Mouse (Mus musculus): ENCODE data around the gene Disp2. TPM values are rescaled to one million over a fixed set of nuclear protein-coding genes. Genes with fewer than 3 reads are reported as not detected.
A peak's percentile ranks its signal among the peaks of the same experiment; 100 is the strongest.

Disp2 gene
- polyA plus RNA-seq, 1 experiment from 2014 or later = 1.1 TPM

DNA sequence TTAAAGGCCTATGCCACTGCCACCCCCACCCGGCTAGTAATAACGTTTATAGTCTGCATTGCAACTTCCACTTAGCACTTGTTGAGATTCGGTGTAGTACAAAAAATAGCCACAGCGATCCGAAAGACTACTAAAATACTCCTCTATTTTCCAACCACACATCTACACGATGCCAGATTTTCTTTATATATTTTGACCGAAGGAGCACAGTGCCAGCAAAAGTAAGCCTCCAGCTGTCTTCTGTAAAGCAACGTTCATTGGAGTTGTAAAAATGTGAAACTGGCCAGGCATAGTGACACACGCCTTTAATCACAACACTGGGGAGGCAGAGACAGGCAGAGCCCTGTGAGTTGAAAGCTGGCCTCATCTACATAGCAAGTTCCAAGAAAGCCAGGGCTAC lies 38.3 kb upstream of the Disp2 start:
- Histone ChIP-seq H3K9me3 (ENCODE audit: low read length) (no peaks in the 10 kb centered on the region), H3K4me2 (replicated peaks; ENCODE audit: low read depth, low read length) (no peak overlapping the region), H3K27ac (ENCODE audit: low read length) (no peak overlapping the region), H3K36me3 (ENCODE audit: insufficient read depth, low read length) (no peaks in the 10 kb centered on the region), H3K4me1 (ENCODE audit: insufficient read depth, low read depth, low read length) (peaks cover 9% of the 10 kb centered on the region; the same call in 1 of the 2 replicates), H3K9ac (replicated peaks; ENCODE audit: low read depth) (no peak overlapping the region), H3K27me3 (replicated peaks; ENCODE audit: insufficient read depth, low read length) (no peaks in the 10 kb centered on the region), H3K4me3 (ENCODE audit: low read depth, low read length) (no peak overlapping the region)
- DNase-seq (ENCODE audit: low spot score) (no peak), ATAC-seq (no peak)
- TF ChIP-seq CTCF (IDR thresholded peaks at IDR 0.05) (no peak), EP300 (IDR thresholded peaks at IDR 0.05) (no peak)
- 52% methylated on average over 9 of the region's 9 CpGs for WGBS

DNA sequence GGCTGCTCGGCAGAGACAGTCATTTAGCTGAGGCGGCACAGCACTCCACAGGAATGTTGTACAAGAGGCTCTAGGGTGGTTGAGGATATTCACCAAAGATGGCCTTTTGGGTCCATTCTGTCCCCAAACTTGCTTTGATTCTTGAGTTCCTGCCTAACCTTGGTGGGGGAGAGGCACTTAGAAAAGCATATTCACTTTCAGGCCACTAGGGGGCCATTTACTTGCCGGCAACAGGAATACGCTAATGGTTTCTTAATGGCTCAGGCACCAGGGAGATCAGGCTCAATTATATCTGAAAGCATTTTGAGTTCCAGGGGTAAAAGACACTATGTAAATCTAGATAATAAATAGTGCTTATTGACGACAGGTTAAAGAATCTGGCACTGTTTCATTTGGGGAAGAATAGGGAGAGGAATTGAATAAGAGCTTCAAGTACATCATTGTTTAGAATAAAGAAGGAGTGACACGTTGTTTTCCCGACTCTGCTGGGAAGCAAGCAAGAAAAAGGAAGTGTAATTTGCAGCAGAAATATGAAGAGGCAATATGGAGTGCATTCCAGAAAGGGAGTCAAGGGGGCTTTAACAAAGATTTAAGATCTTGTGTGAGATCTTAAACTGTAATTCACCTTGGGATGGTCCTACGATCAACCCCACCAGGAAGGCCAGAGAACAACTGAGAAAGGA lies 36.1 kb upstream of the Disp2 start:
- no peaks in the 10 kb centered on the region for H3K9me3 ChIP-seq (ENCODE audit: low read length)
- H3K27ac ChIP-seq (ENCODE audit: low read length) = no peak overlapping the region
- no peak for ATAC-seq
- H3K27me3 ChIP-seq (replicated peaks; ENCODE audit: insufficient read depth, low read length) = no peaks in the 10 kb centered on the region
- no peak overlapping the region for H3K9ac ChIP-seq (replicated peaks; ENCODE audit: low read depth)
- peak; percentile 90 for DNase-seq (ENCODE audit: low spot score)
- TF ChIP-seq EP300 (IDR thresholded peaks at IDR 0.05) (no peak), CTCF (IDR thresholded peaks at IDR 0.05) (peak; percentile 91)
- no peaks in the 10 kb centered on the region for H3K36me3 ChIP-seq (ENCODE audit: insufficient read depth, low read length)
- no peak overlapping the region for H3K4me3 ChIP-seq (ENCODE audit: low read depth, low read length)
- H3K4me1 ChIP-seq (ENCODE audit: insufficient read depth, low read depth, low read length) = peaks cover 22% of the 10 kb centered on the region
- 20% methylated on average over 8 of the region's 8 CpGs for WGBS
- H3K4me2 ChIP-seq (replicated peaks; ENCODE audit: low read depth, low read length) = no peak overlapping the region

DNA sequence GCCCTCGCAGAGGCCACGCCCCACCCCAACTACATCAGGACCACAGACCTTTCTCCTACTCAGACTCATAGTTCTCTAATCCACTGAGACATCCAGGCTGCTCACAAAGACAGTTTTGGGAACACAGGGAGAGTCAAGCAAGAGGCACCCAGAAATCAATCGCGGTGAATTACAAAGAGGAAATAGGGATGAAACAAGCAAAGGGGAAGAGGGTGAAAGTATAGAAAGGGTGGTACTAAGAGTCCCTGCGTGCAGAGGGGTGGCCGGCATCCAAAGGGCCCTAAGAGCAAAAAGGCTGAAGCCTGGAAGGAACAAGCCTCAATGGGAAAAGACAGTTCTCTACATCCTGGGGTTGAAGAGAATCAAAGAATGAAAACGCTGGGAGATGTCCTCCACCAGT lies 34.9 kb upstream of the Disp2 start:
- TF ChIP-seq CTCF (IDR thresholded peaks at IDR 0.05) (no peak), EP300 (IDR thresholded peaks at IDR 0.05) (no peak)
- ATAC-seq (no peak), DNase-seq (ENCODE audit: low spot score) (no peak)
- no peaks in the 10 kb centered on the region for H3K9me3 ChIP-seq (ENCODE audit: low read length)
- peaks cover 28% of the 10 kb centered on the region for H3K4me1 ChIP-seq (ENCODE audit: insufficient read depth, low read depth, low read length)
- WGBS = 8% methylated on average over 7 of the region's 7 CpGs
- H3K4me2 ChIP-seq (replicated peaks; ENCODE audit: low read depth, low read length) = peak overlapping the region; percentile 99; the same call in 1 of the 2 replicates
- H3K9ac ChIP-seq (replicated peaks; ENCODE audit: low read depth) = no peak overlapping the region
- 0 out of 2 replicates have a peak, but pooled peaks cover 8% of the 10 kb centered on the region for H3K36me3 ChIP-seq (ENCODE audit: insufficient read depth, low read length)
- H3K4me3 ChIP-seq (ENCODE audit: low read depth, low read length) = no peak overlapping the region
- no peak overlapping the region for H3K27ac ChIP-seq (ENCODE audit: low read length)
- no peaks in the 10 kb centered on the region for H3K27me3 ChIP-seq (replicated peaks; ENCODE audit: insufficient read depth, low read length)

DNA sequence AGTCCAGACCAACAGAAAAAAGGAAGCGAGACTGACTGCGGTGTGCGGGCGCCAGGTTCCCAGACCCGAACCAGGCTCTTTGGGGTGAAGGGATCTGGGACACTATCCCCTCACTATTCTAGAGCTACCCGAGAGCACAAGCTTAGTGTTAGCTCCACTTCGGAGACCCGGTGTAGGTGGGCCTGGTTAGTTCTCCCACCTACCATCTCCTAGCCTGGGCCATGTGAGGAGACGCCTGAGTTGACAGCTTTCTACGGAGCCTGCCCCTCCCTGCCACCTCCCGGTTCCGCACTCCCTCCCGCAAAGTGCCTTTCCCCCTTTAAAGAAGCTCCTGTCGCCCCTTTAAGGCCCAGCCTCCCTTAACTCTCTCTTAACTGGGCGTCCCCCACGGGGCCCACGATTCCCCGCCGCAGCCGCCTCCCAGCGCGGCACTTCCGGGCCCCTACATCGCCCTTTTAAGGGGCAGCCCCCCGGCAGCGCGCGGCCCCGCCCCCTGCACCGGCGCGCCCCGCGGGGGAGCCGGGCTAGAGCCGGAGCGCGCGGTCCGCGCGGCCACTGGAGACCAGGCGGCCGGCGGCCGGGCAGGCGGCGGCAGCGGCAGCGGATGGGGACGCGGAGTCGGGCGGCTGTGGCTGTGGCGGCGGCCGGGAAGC lies 34.2 kb upstream of the Disp2 start, which contains the start of gene Inafm2:
TSS of gene Inafm2 (plus strand) at position 527 of the 653 bp plus-strand sequence.
- DNase-seq (ENCODE audit: low spot score) (peak; percentile 97), ATAC-seq (peak; percentile 95)
- Histone ChIP-seq H3K4me2 (replicated peaks; ENCODE audit: low read depth, low read length) (peak within 1 kb of the TSS; percentile 99), H3K27ac (ENCODE audit: low read length) (peak within 1 kb of the TSS; percentile 85), H3K36me3 (ENCODE audit: insufficient read depth, low read length) (0 out of 2 replicates have a peak, but pooled peaks cover 8% of the 10 kb centered on the region), H3K27me3 (replicated peaks; ENCODE audit: insufficient read depth, low read length) (no peaks in the 10 kb centered on the region), H3K4me3 (ENCODE audit: low read depth, low read length) (peak within 1 kb of the TSS; percentile 84), H3K9me3 (ENCODE audit: low read length) (no peaks in the 10 kb centered on the region), H3K4me1 (ENCODE audit: insufficient read depth, low read depth, low read length) (peaks cover 30% of the 10 kb centered on the region), H3K9ac (replicated peaks; ENCODE audit: low read depth) (peak within 1 kb of the TSS; percentile 78)
- TF ChIP-seq CTCF (IDR thresholded peaks at IDR 0.05) (no peak), EP300 (IDR thresholded peaks at IDR 0.05) (no peak)
- under 1% methylated on average over 41 of the region's 57 CpGs for WGBS

DNA sequence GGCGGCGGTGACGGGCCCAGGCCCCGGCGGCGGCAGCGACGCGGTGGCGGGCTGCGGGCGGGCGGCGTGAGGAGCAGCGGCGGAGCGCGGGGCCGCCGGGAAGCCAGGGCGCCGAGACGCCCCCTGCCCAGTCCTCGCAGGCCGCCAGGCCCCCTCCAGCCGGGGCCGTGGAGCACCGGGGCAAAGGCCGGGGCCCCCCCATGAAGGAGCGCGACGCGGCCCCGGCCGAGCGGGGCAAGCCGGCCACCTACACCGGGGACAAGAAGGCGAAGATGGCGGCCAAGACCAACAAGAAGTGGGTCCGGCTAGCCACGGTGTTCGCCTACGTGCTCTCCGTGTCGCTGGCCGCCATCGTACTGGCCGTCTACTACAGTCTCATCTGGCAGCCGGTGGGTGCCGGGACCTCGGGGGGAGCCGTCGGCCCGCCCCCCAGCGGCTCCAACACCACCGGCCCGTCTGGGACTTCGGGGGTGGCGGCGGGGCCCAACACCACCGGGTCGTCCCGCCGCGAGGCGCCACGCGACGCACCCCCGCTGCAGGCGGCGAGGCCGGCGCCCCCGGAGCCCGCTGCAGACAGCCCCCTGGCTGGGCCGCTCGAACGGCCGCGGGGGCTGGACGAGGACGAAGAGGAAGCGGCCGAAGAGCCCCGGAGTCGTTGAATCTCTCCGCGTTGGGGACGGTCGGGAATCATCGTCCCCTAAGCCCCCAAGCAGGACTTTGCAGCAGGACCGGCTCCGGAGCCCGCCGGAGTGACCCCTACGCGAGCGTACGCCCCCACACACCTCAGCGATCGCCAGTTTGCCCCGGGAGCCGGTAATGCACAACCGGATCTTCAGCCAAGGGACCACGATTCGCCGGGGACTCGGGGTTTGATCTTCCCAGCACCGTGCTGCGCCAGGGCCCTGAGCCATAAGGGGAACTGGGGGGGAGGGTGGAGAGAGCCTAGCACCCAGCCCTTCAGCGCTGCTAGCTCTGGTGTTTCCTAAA lies 33.3 kb upstream of the Disp2 start:
- H3K27ac ChIP-seq (ENCODE audit: low read length) = peak overlapping the region; percentile 85
- DNase-seq (ENCODE audit: low spot score) (peak; percentile 53), ATAC-seq (peak; percentile 37)
- H3K36me3 ChIP-seq (ENCODE audit: insufficient read depth, low read length) = 0 out of 2 replicates have a peak, but pooled peaks cover 8% of the 10 kb centered on the region
- peaks cover 31% of the 10 kb centered on the region for H3K4me1 ChIP-seq (ENCODE audit: insufficient read depth, low read depth, low read length)
- WGBS = 1% methylated on average over 68 of the region's 113 CpGs
- peak overlapping the region; percentile 84 for H3K4me3 ChIP-seq (ENCODE audit: low read depth, low read length)
- no peaks in the 10 kb centered on the region for H3K27me3 ChIP-seq (replicated peaks; ENCODE audit: insufficient read depth, low read length)
- no peak for TF ChIP-seq CTCF (IDR thresholded peaks at IDR 0.05)
- H3K4me2 ChIP-seq (replicated peaks; ENCODE audit: low read depth, low read length) = peak overlapping the region; percentile 99
- H3K9me3 ChIP-seq (ENCODE audit: low read length) = no peaks in the 10 kb centered on the region
- H3K9ac ChIP-seq (replicated peaks; ENCODE audit: low read depth) = peak overlapping the region; percentile 78

All from lung, postnatal 0 days (tissue).